Mouse (Mus musculus) thymus, postnatal 25 days (tissue): ENCODE data around the gene Ddt.
A peak's percentile ranks its signal among the peaks of the same experiment; 100 is the strongest.

ENCODE experiments used
- DNase-seq: peaks from one replicate; pipeline ENCODE4 v3.0.0; 2022

Gene Ddt

GRCm38 (mm10) chr10:75766856-75767255 is 6.4 kb downstream of the Ddt start:
- DNase-seq = no peak

- peak; percentile 77 for DNase-seq
Observed at GRCm38 (mm10) chr10:75764519-75765473, 8.4 kb downstream of the Ddt start.

- peak; percentile 97 for DNase-seq
Observed at GRCm38 (mm10) chr10:75763682-75764518, 9.3 kb downstream of the Ddt start, which contains the start of gene Cabin1. Gene Cabin1, minus strand, starts transcription at chr10:75764341.

GRCm38 (mm10) chr10:75762413-75762812 is 10.8 kb downstream of the Ddt start:
- DNase-seq = no peak

- no peak for DNase-seq
Observed at GRCm38 (mm10) chr10:75760311-75760710, 12.9 kb downstream of the Ddt start.

GRCm38 (mm10) chr10:75756719-75757118 is 16.5 kb downstream of the Ddt start:
- DNase-seq = no peak

GRCm38 (mm10) chr10:75744017-75744416 is 29.2 kb downstream of the Ddt start:
- DNase-seq = peak; percentile 79

GRCm38 (mm10) chr10:75743369-75743768 is 29.8 kb downstream of the Ddt start:
- no peak for DNase-seq

GRCm38 (mm10) chr10:75740866-75741265 is 32.3 kb downstream of the Ddt start:
- no peak for DNase-seq

GRCm38 (mm10) chr10:75725449-75725848 is 47.8 kb downstream of the Ddt start:
- DNase-seq = no peak
